ENCODE assay signal across 12 mouse cellular contexts in the genomic region with DNA sequence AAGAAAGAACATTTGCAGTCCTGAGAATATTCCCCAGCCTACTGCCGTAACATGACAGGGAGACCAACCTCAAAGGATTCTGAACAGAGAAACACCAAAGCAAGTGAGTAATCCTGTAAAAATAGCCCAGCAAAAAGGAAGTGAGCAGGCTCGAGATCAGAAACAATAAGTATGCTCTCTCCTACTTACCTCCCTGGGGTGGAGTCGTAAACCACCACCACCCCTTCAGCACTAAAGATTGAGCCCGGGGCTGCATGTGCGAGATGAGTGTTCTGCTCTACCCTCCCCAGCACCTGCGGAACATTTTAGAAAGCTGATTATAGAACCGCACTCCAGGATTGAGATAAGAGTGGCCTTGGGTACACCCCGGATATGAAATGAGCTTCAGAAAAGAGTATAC.
A peak's percentile ranks its signal among the peaks of the same experiment; 100 is the strongest.
DNase-seq lines count a peak whose midpoint lies in the region; ATAC-seq and TF ChIP-seq lines count a peak whose summit lies in the region.
"Had no signal": no experiment of that assay in that cellular context is flagged by ENCODE, and none has a peak within 500 bp of the region (broad histone marks: within the 10 kb centered on the region; RNA-seq: fewer than 3 reads in every experiment).

No protein-coding gene starts in this region.

- H3K4me1 ChIP-seq in embryonic facial prominence, embryonic 12.5 days = no peaks in the 10 kb centered on the region
- no peaks in the 10 kb centered on the region; the same call in 1 of the 2 replicates for H3K4me1 ChIP-seq in embryonic facial prominence, embryonic 10.5 days
- no peaks in the 10 kb centered on the region for H3K4me1 ChIP-seq in neural tube, embryonic 13.5 days (replicated peaks)
- no peaks in the 10 kb centered on the region for H3K4me1 ChIP-seq in stomach, postnatal 0 days (replicated peaks; ENCODE audit: control insufficient read depth, insufficient read depth)

- no peak for TF ChIP-seq CTCF in stomach, postnatal 0 days (IDR thresholded peaks at IDR 0.05; ENCODE audit: low read depth)

- no peak for ATAC-seq in embryonic facial prominence, embryonic 12.5 days (ENCODE audit: insufficient number of reproducible peaks, insufficient read depth, low FRiP score, low TSS enrichment)
- ATAC-seq in neural tube, embryonic 13.5 days (ENCODE audit: low read depth) = no peak
- ATAC-seq in inflammation-experienced regulatory T-cells, adult 6 months = peak; percentile 80
- peak; percentile 57 for ATAC-seq in stomach, postnatal 0 days (ENCODE audit: low FRiP score, low TSS enrichment)
- ATAC-seq: forebrain, embryonic 16.5 days had no signal

- H3K36me3 ChIP-seq in embryonic facial prominence, embryonic 12.5 days = peaks cover 59% of the 10 kb centered on the region
- H3K36me3 ChIP-seq in embryonic facial prominence, embryonic 10.5 days (replicated peaks) = peaks cover 71% of the 10 kb centered on the region
- peaks cover 59% of the 10 kb centered on the region for H3K36me3 ChIP-seq in neural tube, embryonic 13.5 days
- peaks cover 9% of the 10 kb centered on the region; the same call in 1 of the 2 replicates for H3K36me3 ChIP-seq in stomach, postnatal 0 days (ENCODE audit: control insufficient read depth, insufficient read depth, low read length)

- H3K4me3 ChIP-seq in embryonic facial prominence, embryonic 12.5 days = no peak overlapping the region
- no peak overlapping the region for H3K4me3 ChIP-seq in embryonic facial prominence, embryonic 10.5 days
- H3K4me3 ChIP-seq in neural tube, embryonic 13.5 days = no peak overlapping the region
- H3K4me3 ChIP-seq in stomach, postnatal 0 days (ENCODE audit: low read depth, low read length) = no peak overlapping the region

- H3K9me3 ChIP-seq in embryonic facial prominence, embryonic 12.5 days = no peaks in the 10 kb centered on the region
- H3K9me3 ChIP-seq in embryonic facial prominence, embryonic 10.5 days = no peaks in the 10 kb centered on the region
- H3K9me3 ChIP-seq in neural tube, embryonic 13.5 days = no peaks in the 10 kb centered on the region
- H3K9me3 ChIP-seq in stomach, postnatal 0 days (ENCODE audit: control insufficient read depth, low read length) = no peaks in the 10 kb centered on the region

- no peak for TF ChIP-seq EP300 in stomach, postnatal 0 days (optimal IDR thresholded peaks at IDR 0.05)

- H3K9ac ChIP-seq in embryonic facial prominence, embryonic 12.5 days = no peak overlapping the region
- H3K9ac ChIP-seq in neural tube, embryonic 13.5 days = no peak overlapping the region
- H3K9ac ChIP-seq in stomach, postnatal 0 days (ENCODE audit: low read length) = no peak overlapping the region

- DNase-seq in embryonic facial prominence, embryonic 10.5 days (ENCODE audit: low spot score) = no peak
- DNase-seq in neural tube, embryonic 10.5 days (ENCODE audit: extremely low spot score, low spot score) = no peak
- no peak for DNase-seq in stomach, postnatal 0 days (ENCODE audit: low spot score)
- no peak for DNase-seq in ovary, postnatal 14 days (ENCODE audit: low spot score)
- DNase-seq in spleen, adult 18-20 months = no peak
- DNase-seq: adrenal gland, postnatal 36 days; lung, postnatal 10 days had no signal

- 69% methylated on average over 8 of the region's 8 CpGs for WGBS in embryonic facial prominence, embryonic 12.5 days
- WGBS in embryonic facial prominence, embryonic 10.5 days = 81% methylated on average over 8 of the region's 8 CpGs
- 88% methylated on average over 8 of the region's 8 CpGs for WGBS in neural tube, embryonic 13.5 days
- 70% methylated on average over 8 of the region's 8 CpGs for WGBS in stomach, postnatal 0 days

- H3K27ac ChIP-seq in embryonic facial prominence, embryonic 12.5 days = peak overlapping the region; percentile 36; the same call in 1 of the 2 replicates
- H3K27ac ChIP-seq in embryonic facial prominence, embryonic 10.5 days (replicated peaks) = no peak overlapping the region
- H3K27ac ChIP-seq in neural tube, embryonic 13.5 days (replicated peaks) = 0 out of 2 replicates have a peak overlapping the region, but pooled peaks have one; percentile 2
- H3K27ac ChIP-seq in stomach, postnatal 0 days (replicated peaks) = 0 out of 2 replicates have a peak overlapping the region, but pooled peaks have one; percentile 18
- H3K27ac ChIP-seq: kidney, postnatal 0 days had no signal

- no peak overlapping the region for H3K4me2 ChIP-seq in embryonic facial prominence, embryonic 12.5 days (replicated peaks)
- no peak overlapping the region for H3K4me2 ChIP-seq in neural tube, embryonic 13.5 days
- H3K4me2 ChIP-seq in stomach, postnatal 0 days (replicated peaks; ENCODE audit: low read depth) = no peak overlapping the region

- no peaks in the 10 kb centered on the region for H3K27me3 ChIP-seq in embryonic facial prominence, embryonic 12.5 days
- no peaks in the 10 kb centered on the region for H3K27me3 ChIP-seq in embryonic facial prominence, embryonic 10.5 days (replicated peaks; ENCODE audit: low read depth, poor library complexity, severe bottlenecking)
- H3K27me3 ChIP-seq in neural tube, embryonic 13.5 days = no peaks in the 10 kb centered on the region
- H3K27me3 ChIP-seq in stomach, postnatal 0 days (ENCODE audit: control insufficient read depth, insufficient read depth, low read length) = no peaks in the 10 kb centered on the region

Comparison
In these comparisons a context has a peak if more than half of its experiments do, and no peak if none do; other contexts are left out.
1. ATAC-seq: peak in inflammation-experienced regulatory T-cells, adult 6 months (single experiment) and stomach, postnatal 0 days (single experiment); none in embryonic facial prominence, embryonic 12.5 days (single experiment) and neural tube, embryonic 13.5 days (single experiment).